Mouse (Mus musculus) thymus, adult 2 months (tissue): ENCODE measurements around the gene Mysm1.

Experiments
- CTCF ChIP-seq: fragments of 200-500 bp; IDR thresholded peaks from 2 replicates; pipeline ENCODE4 v1.5.1; 2012; ENCODE audit warnings: mild to moderate bottlenecking, control low read depth, low read length, moderate library complexity, borderline replicate concordance; ENCODE audit not compliant: control insufficient read depth, poor library complexity, insufficient read depth; ENCODE audit errors: extremely low read depth
- POLR2A ChIP-seq: fragments of 200-500 bp; IDR thresholded peaks from 2 replicates; pipeline ENCODE4 v1.6.1; 2012; ENCODE audit warnings: mild to moderate bottlenecking, low read length, control low read depth, moderate library complexity; ENCODE audit not compliant: control insufficient read depth, poor library complexity, insufficient read depth; ENCODE audit errors: extremely low read depth

- TF ChIP-seq CTCF: no peak
- no peak for TF ChIP-seq POLR2A
Observed at GRCm38 (mm10) chr4:95012706-95013105, 33.8 kb upstream of the Mysm1 start.
